Mouse (Mus musculus): ENCODE data around the gene Gdpd3. TPM values are rescaled to one million over a fixed set of nuclear protein-coding genes. Genes with fewer than 3 reads are reported as not detected.

Gene Gdpd3
- total RNA-seq (2023) = 17.6 and 21.9 TPM in 2 replicates

GRCm38 (mm10) chr7:126766201-126766600 is at the start of gene Gdpd3:
Gdpd3 (plus strand) TSS chr7:126766334.

GRCm38 (mm10) chr7:126759050-126759671 is 7.0 kb upstream of the Gdpd3 start, which contains the start of gene Mapk3:
Mapk3 (plus strand) TSS chr7:126759601.

GRCm38 (mm10) chr7:126776598-126777057 is 10.5 kb downstream of the Gdpd3 start, which contains the start of gene Ypel3:
Ypel3 (plus strand) TSS chr7:126776955.

GRCm38 (mm10) chr7:126780971-126781635 is 15.0 kb downstream of the Gdpd3 start, which contains the start of gene Tbx6:
Tbx6 (plus strand) TSS chr7:126781483.

GRCm38 (mm10) chr7:126791851-126792720 is 26.0 kb downstream of the Gdpd3 start, which contains the start of gene Ppp4c:
Ppp4c (minus strand) TSS chr7:126792496.

GRCm38 (mm10) chr7:126797411-126798126 is 31.4 kb downstream of the Gdpd3 start, which contains the start of gene Fam57b:
Fam57b (plus strand) TSS chr7:126797668.

Other genes with a start within 250 kb of the Gdpd3 start
- gene Eif3c, start 199.9 kb upstream of the Gdpd3 start, total RNA-seq (2023) = 70.7 and 76.0 TPM in 2 replicates
- 179 and 277 TPM in 2 replicates for gene Apobr, start 181.4 kb upstream of the Gdpd3 start, total RNA-seq (2023)
- gene Cln3, start 180.5 kb upstream of the Gdpd3 start, total RNA-seq (2023) = 387 and 438 TPM in 2 replicates
- 1.7 and 4.0 TPM in 2 replicates for gene Il27, start 171.4 kb upstream of the Gdpd3 start, total RNA-seq (2023)
- 7.5 and 8.5 TPM in 2 replicates for gene Nupr1, start 135.5 kb upstream of the Gdpd3 start, total RNA-seq (2023)
- 11.2 and 16.0 TPM in 2 replicates for gene Sgf29, start 117.0 kb upstream of the Gdpd3 start, total RNA-seq (2023)
- 1.1 TPM in 1 of 2 replicates, not detected in the other for gene Sult1a1, start 89.9 kb upstream of the Gdpd3 start, total RNA-seq (2023)
- 41.8 and 49.9 TPM in 2 replicates for gene Bola2, start 70.9 kb upstream of the Gdpd3 start, total RNA-seq (2023)
- gene Slx1b, start 70.5 kb upstream of the Gdpd3 start, total RNA-seq (2023) = 5.1 and 6.8 TPM in 2 replicates
- gene Coro1a, start 58.5 kb upstream of the Gdpd3 start, total RNA-seq (2023) = 1,908 and 2,111 TPM in 2 replicates
- 255 and 261 TPM in 2 replicates for gene Mapk3, start 6.7 kb upstream of the Gdpd3 start, total RNA-seq (2023)
- 278 and 300 TPM in 2 replicates for gene Ypel3, start 10.6 kb downstream of the Gdpd3 start, total RNA-seq (2023)
- gene Tbx6, start 15.1 kb downstream of the Gdpd3 start, total RNA-seq (2023) = 4.3 and 4.4 TPM in 2 replicates
- gene Ppp4c, start 26.2 kb downstream of the Gdpd3 start, total RNA-seq (2023) = 231 and 266 TPM in 2 replicates
- not detected in 2 replicates for gene Fam57b, start 31.3 kb downstream of the Gdpd3 start, total RNA-seq (2023)
- gene 4930451I11Rik, start 65.3 kb downstream of the Gdpd3 start, total RNA-seq (2023) = not detected in 2 replicates
- gene Doc2a, start 81.1 kb downstream of the Gdpd3 start, total RNA-seq (2023) = not detected in 2 replicates
- gene Hirip3, start 95.6 kb downstream of the Gdpd3 start, total RNA-seq (2023) = 37.5 and 38.0 TPM in 2 replicates
- gene Ino80e, start 96.0 kb downstream of the Gdpd3 start, total RNA-seq (2023) = 41.4 and 42.2 TPM in 2 replicates
- 50.7 and 59.9 TPM in 2 replicates for gene Taok2, start 118.4 kb downstream of the Gdpd3 start, total RNA-seq (2023)
- 38.9 and 40.1 TPM in 2 replicates for gene Tmem219, start 156.6 kb downstream of the Gdpd3 start, total RNA-seq (2023)
- 17.4 and 23.2 TPM in 2 replicates for gene Kctd13, start 162.5 kb downstream of the Gdpd3 start, total RNA-seq (2023)
- gene Asphd1, start 183.2 kb downstream of the Gdpd3 start, total RNA-seq (2023) = not detected in 2 replicates
- gene Sez6l2, start 184.2 kb downstream of the Gdpd3 start, total RNA-seq (2023) = 1.9 and 3.1 TPM in 2 replicates
- gene Cdipt, start 209.6 kb downstream of the Gdpd3 start, total RNA-seq (2023) = 56.2 and 56.5 TPM in 2 replicates
- 0.95 and 1.3 TPM in 2 replicates for gene Cdiptos, start 209.8 kb downstream of the Gdpd3 start, total RNA-seq (2023)
- 49.1 and 58.0 TPM in 2 replicates for gene Mvp, start 248.3 kb downstream of the Gdpd3 start, total RNA-seq (2023)

All from neutrophil, adult 65 days (primary cell).